Mouse (Mus musculus): ENCODE measurements at regions not wholly inside any gene's neighbourhood (a gene's known extent, or its start where the extent isn't known, plus 50 kb on each side); places are given as distances from the start of the nearest gene placed in this dataset.

DNA sequence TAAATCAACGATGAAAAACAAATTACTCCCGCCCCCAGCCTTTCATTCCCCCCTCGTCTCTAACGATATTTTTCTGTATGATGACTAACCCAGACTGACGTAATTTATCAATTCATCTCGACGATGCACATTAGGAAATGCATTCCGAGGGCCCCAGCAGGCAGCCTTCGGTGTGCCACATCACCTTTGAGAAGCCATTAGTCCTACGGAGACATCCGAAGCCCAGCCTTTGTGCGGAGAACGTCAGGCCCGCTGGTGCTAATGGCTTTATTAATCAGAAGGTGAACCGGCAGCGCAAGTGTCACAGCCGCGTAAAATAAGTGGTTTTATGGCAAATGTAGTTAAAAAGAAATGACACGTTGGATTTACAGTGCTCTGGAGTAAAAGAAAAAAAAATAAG lies 269.1 kb upstream of the Gm10131 start:
- TF ChIP-seq CTCF (conservative IDR thresholded peaks at IDR 0.05; ENCODE audit: insufficient read depth, insufficient read length, low read depth, low read length) (no peak), POLR2A (IDR thresholded peaks at IDR 0.05; ENCODE audit: low read depth, low read length) (no peak)
